Comparison of ENCODE assay signal across 29 mouse cellular contexts in genomic region chr10:120297311-120297710, GRCm38 (mm10).
DNase-seq lines count a peak whose midpoint lies in the region; ATAC-seq and TF ChIP-seq lines count a peak whose summit lies in the region.
"Had no signal": no experiment of that assay in that cellular context is flagged by ENCODE, and none has a peak within 500 bp of the region (broad histone marks: within the 10 kb centered on the region; RNA-seq: fewer than 3 reads in every experiment).

No protein-coding gene starts in this region.

- no peak for ATAC-seq in forebrain, embryonic 14.5 days
- no peak for ATAC-seq in forebrain, embryonic 12.5 days (ENCODE audit: low FRiP score)
- no peak for ATAC-seq in limb, embryonic 14.5 days (ENCODE audit: low FRiP score, low read depth)
- ATAC-seq: forebrain, embryonic 16.5 days; lung, postnatal 0 days had no signal

- DNase-seq in forebrain, embryonic 14.5 days (ENCODE audit: low spot score) = peak; percentile 39
- DNase-seq in limb, embryonic 14.5 days (ENCODE audit: low spot score) = no peak
- no peak for DNase-seq in limb, embryonic 10.5 days (ENCODE audit: low spot score)
- no peak for DNase-seq in testis, postnatal 14 days (ENCODE audit: low spot score)
- no peak for DNase-seq in left cerebral cortex, adult 18-20 months (ENCODE audit: low spot score in 2 of 2)
- DNase-seq: adrenal gland, postnatal 10 days; cerebellum, adult 11 months; cerebellum, adult 9-10 months; cerebellum, postnatal 36 days; gastrocnemius, postnatal 10 days; kidney, adult 18-20 months; kidney, postnatal 25 days; liver, embryonic 13.5 days; lung, adult 18-20 months; lung, postnatal 4 days; right cerebral cortex, postnatal 4 days; thymus, postnatal 14 days had no signal

- H3K4me3 ChIP-seq in forebrain, embryonic 14.5 days (ENCODE audit: low read depth, low read length) = no peak overlapping the region
- no peak overlapping the region for H3K4me3 ChIP-seq in forebrain, embryonic 12.5 days (replicated peaks)
- H3K4me3 ChIP-seq in limb, embryonic 14.5 days (replicated peaks; ENCODE audit: low read length) = no peak overlapping the region
- no peak overlapping the region for H3K4me3 ChIP-seq in limb, embryonic 10.5 days
- peak overlapping the region; percentile 31; the same call in 1 of the 2 replicates for H3K4me3 ChIP-seq in testis, adult 2 months (ENCODE audit: control insufficient read depth, low read depth, low read length)
- H3K4me3 ChIP-seq: heart, embryonic 10.5 days; heart, embryonic 15.5 days; kidney, embryonic 15.5 days; layer of hippocampus, adult 2 months; limb, embryonic 15.5 days; liver, embryonic 13.5 days; megakaryocyte, embryonic 14.5 days had no signal

- no peaks in the 10 kb centered on the region for H3K9me3 ChIP-seq in forebrain, embryonic 14.5 days (replicated peaks; ENCODE audit: control insufficient read depth, low read length)
- H3K9me3 ChIP-seq in forebrain, embryonic 12.5 days = no peaks in the 10 kb centered on the region
- H3K9me3 ChIP-seq in limb, embryonic 14.5 days (ENCODE audit: control insufficient read depth, low read length) = no peaks in the 10 kb centered on the region
- no peaks in the 10 kb centered on the region for H3K9me3 ChIP-seq in limb, embryonic 10.5 days (replicated peaks)
- H3K9me3 ChIP-seq: heart, embryonic 10.5 days; heart, embryonic 15.5 days; kidney, embryonic 15.5 days; limb, embryonic 15.5 days; liver, embryonic 13.5 days; megakaryocyte, embryonic 14.5 days had no signal

- H3K27ac ChIP-seq in forebrain, embryonic 14.5 days (ENCODE audit: low read depth, low read length) = no peak overlapping the region
- H3K27ac ChIP-seq in forebrain, embryonic 12.5 days = no peak overlapping the region
- 0 out of 2 replicates have a peak overlapping the region, but pooled peaks have one; percentile 26 for H3K27ac ChIP-seq in limb, embryonic 14.5 days (replicated peaks; ENCODE audit: low read depth, low read length)
- H3K27ac ChIP-seq in limb, embryonic 10.5 days = no peak overlapping the region
- H3K27ac ChIP-seq in testis, adult 2 months (ENCODE audit: control insufficient read depth, insufficient read depth, low read depth, low read length) = no peak overlapping the region
- H3K27ac ChIP-seq: heart, embryonic 10.5 days; heart, embryonic 15.5 days; hindbrain, embryonic 14.5 days; kidney, embryonic 15.5 days; layer of hippocampus, adult 2 months; limb, embryonic 15.5 days; liver, embryonic 13.5 days had no signal

- no peak overlapping the region for H3K4me2 ChIP-seq in forebrain, embryonic 14.5 days (ENCODE audit: low read length)
- H3K4me2 ChIP-seq in forebrain, embryonic 12.5 days = no peak overlapping the region
- H3K4me2 ChIP-seq in limb, embryonic 14.5 days (replicated peaks; ENCODE audit: low read depth, low read length, severe bottlenecking) = 0 out of 2 replicates have a peak overlapping the region, but pooled peaks have one; percentile 5
- H3K4me2 ChIP-seq: heart, embryonic 15.5 days; hindbrain, embryonic 14.5 days; kidney, embryonic 15.5 days; limb, embryonic 15.5 days; liver, embryonic 13.5 days had no signal

- TF ChIP-seq CTCF in testis, adult 2 months (IDR thresholded peaks at IDR 0.05; ENCODE audit: control insufficient read depth, insufficient read depth, insufficient replicate concordance, low read depth, low read length) = no peak

- TF ChIP-seq POLR2A in limb, embryonic 14.5 days (IDR thresholded peaks at IDR 0.05; ENCODE audit: borderline replicate concordance, extremely low read depth, insufficient read depth, insufficient read length) = no peak
- TF ChIP-seq POLR2A in testis, adult 2 months (IDR thresholded peaks at IDR 0.05; ENCODE audit: control insufficient read depth, low read depth, low read length) = no peak

- H3K36me3 ChIP-seq in forebrain, embryonic 14.5 days (ENCODE audit: control insufficient read depth, insufficient read depth, low read length) = no peaks in the 10 kb centered on the region
- no peaks in the 10 kb centered on the region for H3K36me3 ChIP-seq in forebrain, embryonic 12.5 days (replicated peaks)
- H3K36me3 ChIP-seq in limb, embryonic 14.5 days (ENCODE audit: control insufficient read depth, insufficient read depth, low read length) = no peaks in the 10 kb centered on the region
- H3K36me3 ChIP-seq in limb, embryonic 10.5 days = no peaks in the 10 kb centered on the region
- H3K36me3 ChIP-seq in testis, adult 2 months (ENCODE audit: control insufficient read depth, insufficient read depth, low read length) = no peaks in the 10 kb centered on the region
- H3K36me3 ChIP-seq: heart, embryonic 10.5 days; heart, embryonic 15.5 days; kidney, embryonic 15.5 days; limb, embryonic 15.5 days; liver, embryonic 13.5 days had no signal

- no peaks in the 10 kb centered on the region for H3K27me3 ChIP-seq in forebrain, embryonic 14.5 days (replicated peaks; ENCODE audit: control insufficient read depth, insufficient read depth, low read length)
- no peaks in the 10 kb centered on the region for H3K27me3 ChIP-seq in forebrain, embryonic 12.5 days
- H3K27me3 ChIP-seq in limb, embryonic 14.5 days (ENCODE audit: control insufficient read depth, insufficient read depth, low read length) = no peaks in the 10 kb centered on the region
- H3K27me3 ChIP-seq in limb, embryonic 10.5 days (ENCODE audit: low read depth, poor library complexity, severe bottlenecking) = no peaks in the 10 kb centered on the region
- H3K27me3 ChIP-seq in testis, adult 2 months (ENCODE audit: control insufficient read depth, insufficient read depth, low read length) = no peaks in the 10 kb centered on the region
- H3K27me3 ChIP-seq: CH12.LX; kidney, embryonic 15.5 days; limb, embryonic 15.5 days; liver, embryonic 13.5 days; megakaryocyte, embryonic 14.5 days had no signal

- H3K9ac ChIP-seq in forebrain, embryonic 14.5 days (ENCODE audit: low read length) = no peak overlapping the region
- no peak overlapping the region for H3K9ac ChIP-seq in forebrain, embryonic 12.5 days
- no peak overlapping the region for H3K9ac ChIP-seq in limb, embryonic 14.5 days (ENCODE audit: low read depth, low read length, severe bottlenecking)
- H3K9ac ChIP-seq: heart, embryonic 15.5 days; hindbrain, embryonic 14.5 days; kidney, embryonic 15.5 days; limb, embryonic 15.5 days; liver, embryonic 13.5 days had no signal

- no peaks in the 10 kb centered on the region for H3K4me1 ChIP-seq in forebrain, embryonic 14.5 days (ENCODE audit: control insufficient read depth, insufficient read depth, low read length)
- peaks cover 6% of the 10 kb centered on the region for H3K4me1 ChIP-seq in forebrain, embryonic 12.5 days
- peaks cover 3% of the 10 kb centered on the region; the same call in 1 of the 2 replicates for H3K4me1 ChIP-seq in limb, embryonic 14.5 days (ENCODE audit: control insufficient read depth, insufficient read depth, low read length)
- H3K4me1 ChIP-seq in limb, embryonic 10.5 days = peaks cover 18% of the 10 kb centered on the region
- H3K4me1 ChIP-seq in testis, adult 2 months (ENCODE audit: control insufficient read depth, insufficient read depth, low read length) = peaks cover 5% of the 10 kb centered on the region
- H3K4me1 ChIP-seq: heart, embryonic 15.5 days; limb, embryonic 15.5 days; liver, embryonic 13.5 days had no signal
